Comparison of ENCODE assay signal across 26 mouse cellular contexts in the genomic region with DNA sequence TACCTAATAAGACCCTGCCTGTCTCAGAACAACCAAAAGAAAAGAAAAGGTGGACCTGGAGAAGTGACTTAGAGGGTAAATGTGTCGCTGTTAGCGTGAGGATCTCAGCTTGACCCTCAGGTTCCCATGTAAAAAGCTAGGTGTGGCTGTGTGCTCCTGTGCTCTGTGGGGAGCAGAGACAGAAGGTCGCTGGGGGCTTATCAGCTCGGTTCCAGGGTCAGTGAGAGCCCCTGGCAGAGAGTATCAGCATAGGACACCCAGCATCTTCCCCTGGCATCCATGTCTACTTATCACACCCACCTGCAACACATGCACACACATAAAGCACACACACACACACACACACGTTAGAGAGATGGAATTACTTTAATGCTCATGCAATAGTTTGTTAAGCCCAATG. TPM values are rescaled to one million over a fixed set of nuclear protein-coding genes. Genes with fewer than 3 reads are reported as not detected.
A peak's percentile ranks its signal among the peaks of the same experiment; 100 is the strongest.
DNase-seq lines count a peak whose midpoint lies in the region; ATAC-seq lines count a peak whose summit lies in the region.
"Had no signal": no experiment of that assay in that cellular context is flagged by ENCODE, and none has a peak within 500 bp of the region (broad histone marks: within the 10 kb centered on the region; RNA-seq: fewer than 3 reads in every experiment).

No protein-coding gene starts in this region.

- H3K4me2 ChIP-seq in liver, embryonic 13.5 days: peak overlapping the region; percentile 11
- H3K4me2 ChIP-seq: forebrain, embryonic 15.5 days; heart, embryonic 13.5 days; hindbrain, embryonic 15.5 days; lung, embryonic 14.5 days; neural tube, embryonic 15.5 days had no signal

- intact Hi-C loops in gastrocnemius, postnatal 36 days (cut with DNase I): loop anchor here (5.0 kb wide), 1 partner anchor 49 kb away; no protein-coding TSS in a partner anchor

- H3K27ac ChIP-seq in liver, embryonic 13.5 days: no peak overlapping the region
- H3K27ac ChIP-seq: forebrain, embryonic 15.5 days; heart, embryonic 13.5 days; hindbrain, embryonic 10.5 days; hindbrain, embryonic 15.5 days; neural tube, embryonic 15.5 days had no signal

- ATAC-seq in liver, embryonic 13.5 days (ENCODE audit: low read depth): peak; percentile 64
- ATAC-seq: CD4-positive, CD25-positive, alpha-beta regulatory T cell, adult 4 months; forebrain, embryonic 15.5 days; inflammation-experienced regulatory T-cells, adult 6 months had no signal

- H3K36me3 ChIP-seq in liver, embryonic 13.5 days: no peaks in the 10 kb centered on the region
- H3K36me3 ChIP-seq: forebrain, embryonic 15.5 days; heart, embryonic 13.5 days; hindbrain, embryonic 10.5 days; hindbrain, embryonic 15.5 days; neural tube, embryonic 15.5 days had no signal

- peak; percentile 1 for DNase-seq in gastrocnemius, postnatal 10 days
- no peak for DNase-seq in gastrocnemius, postnatal 36 days
- DNase-seq in ovary, postnatal 36 days (ENCODE audit: low spot score): peak; percentile 1
- DNase-seq in ovary, postnatal 14 days (ENCODE audit: low spot score): no peak
- DNase-seq in liver, embryonic 13.5 days: peak; percentile 61
- DNase-seq in natural killer cell, adult 2 months (ENCODE audit: low spot score in 2 of 2): no peak
- DNase-seq in layer of hippocampus, adult 18-20 months (ENCODE audit: low spot score in 2 of 2): no peak
- DNase-seq: adrenal gland, postnatal 14 days; cerebellum, adult 2 months; cerebellum, postnatal 14 days; heart, adult 18-20 months; heart, postnatal 10 days; kidney, adult 2 months; kidney, postnatal 36 days; left cerebral cortex, postnatal 4 days; lung, embryonic 14.5 days; lung, postnatal 14 days; midbrain, embryonic 14.5 days; right cerebral cortex, adult 18-20 months had no signal

- H3K9me3 ChIP-seq in liver, embryonic 13.5 days (replicated peaks): no peaks in the 10 kb centered on the region
- H3K9me3 ChIP-seq: forebrain, embryonic 15.5 days; heart, embryonic 13.5 days; hindbrain, embryonic 10.5 days; hindbrain, embryonic 15.5 days; neural tube, embryonic 15.5 days had no signal

- H3K4me3 ChIP-seq in liver, embryonic 13.5 days (replicated peaks): no peak overlapping the region
- H3K4me3 ChIP-seq: forebrain, embryonic 15.5 days; heart, embryonic 13.5 days; hindbrain, embryonic 10.5 days; hindbrain, embryonic 15.5 days; neural tube, embryonic 15.5 days had no signal

- H3K9ac ChIP-seq in liver, embryonic 13.5 days: 0 out of 2 replicates have a peak overlapping the region, but pooled peaks have one; percentile 14
- H3K9ac ChIP-seq: forebrain, embryonic 15.5 days; heart, embryonic 13.5 days; hindbrain, embryonic 15.5 days; lung, embryonic 14.5 days; neural tube, embryonic 15.5 days had no signal

- peaks cover 56% of the 10 kb centered on the region for H3K27me3 ChIP-seq in liver, embryonic 13.5 days

- 30% methylated on average over 5 of the region's 5 CpGs for WGBS in liver, embryonic 13.5 days (ENCODE audit: insufficient replicate concordance)

- peaks cover 46% of the 10 kb centered on the region for H3K4me1 ChIP-seq in liver, embryonic 13.5 days (replicated peaks)

RNA-seq across cellular contexts. Expression of gene Padi2, which starts 2.5 kb away (rescaled TPM):
- 100 to 1,000 TPM in 1 of 2 experiments, 10 to 100 TPM in 1; 96.8 to 105 TPM for total RNA-seq in gastrocnemius, postnatal 10 days (2021)
- 100 to 1,000 TPM; 105 to 170 TPM for total RNA-seq in gastrocnemius, postnatal 36 days (2021)
- 1.9 and 2.4 TPM in 2 replicates for polyA plus RNA-seq in liver, embryonic 13.5 days (2015; fragmentation: Nextera tagmentation; extraction: Ambion mirVana)
- total RNA-seq in layer of hippocampus, adult 18-20 months (2021): 10 to 100 TPM; 25.0 to 27.3 TPM

RNA-seq across cellular contexts. Expression of gene Sdhb, which starts 52.4 kb away (rescaled TPM):
- total RNA-seq in gastrocnemius, postnatal 10 days (2021): 100 to 1,000 TPM; 406 to 464 TPM
- 100 to 1,000 TPM; 568 to 650 TPM for total RNA-seq in gastrocnemius, postnatal 36 days (2021)
- polyA plus RNA-seq in liver, embryonic 13.5 days (2015; fragmentation: Nextera tagmentation; extraction: Ambion mirVana): 242 TPM in 2 replicates
- total RNA-seq in layer of hippocampus, adult 18-20 months (2021): 100 to 1,000 TPM; 183 to 190 TPM

Comparison
In these comparisons a context has a peak if more than half of its experiments do, and no peak if none do; other contexts are left out.
1. DNase-seq: peak in gastrocnemius, postnatal 10 days (single experiment), ovary, postnatal 36 days (single experiment) and liver, embryonic 13.5 days (single experiment); none in gastrocnemius, postnatal 36 days (0 of 2), ovary, postnatal 14 days (single experiment), natural killer cell, adult 2 months (0 of 2) and layer of hippocampus, adult 18-20 months (0 of 2).